Mouse (Mus musculus): ENCODE results near the gene Fkbp8. TPM values are rescaled to one million over a fixed set of nuclear protein-coding genes. Genes with fewer than 3 reads are reported as not detected.

The Fkbp8 gene
- polyA plus RNA-seq, 1 experiment from 2014 or later, result 306 TPM

DNA sequence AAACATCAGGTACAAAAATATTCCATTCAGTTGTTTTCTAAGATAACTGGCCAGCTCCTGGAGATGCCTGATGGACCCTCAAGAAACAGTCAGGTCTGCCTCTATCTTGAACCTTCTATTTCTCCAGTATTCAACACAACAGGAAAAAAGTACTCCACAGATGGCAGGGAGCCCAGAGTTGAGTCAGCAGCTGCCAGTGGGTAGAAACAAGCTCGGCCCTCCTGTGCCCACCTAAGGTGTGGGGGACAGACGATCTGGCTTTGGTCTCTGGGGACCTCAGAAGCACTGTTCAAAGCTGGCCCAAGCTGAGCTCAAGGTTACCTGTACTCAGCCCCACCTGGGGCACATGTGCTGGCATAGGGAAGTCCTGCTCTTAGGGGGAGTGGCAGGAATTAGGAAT is 14.1 kb upstream of the Fkbp8 start:
- 77% methylated on average over 2 of the region's 2 CpGs for WGBS
- H3K4me3 ChIP-seq, result no peak overlapping the region
- H3K4me2 ChIP-seq (replicated peaks), result no peak overlapping the region
- peaks cover 10% of the 10 kb centered on the region for H3K4me1 ChIP-seq
- no peak for ATAC-seq (ENCODE audit: insufficient number of reproducible peaks, insufficient read depth, low FRiP score, low TSS enrichment)
- no peaks in the 10 kb centered on the region for H3K9me3 ChIP-seq
- H3K27me3 ChIP-seq, result no peaks in the 10 kb centered on the region
- no peak overlapping the region for H3K9ac ChIP-seq
- H3K36me3 ChIP-seq, result peaks cover 39% of the 10 kb centered on the region
- no peak overlapping the region for H3K27ac ChIP-seq

DNA sequence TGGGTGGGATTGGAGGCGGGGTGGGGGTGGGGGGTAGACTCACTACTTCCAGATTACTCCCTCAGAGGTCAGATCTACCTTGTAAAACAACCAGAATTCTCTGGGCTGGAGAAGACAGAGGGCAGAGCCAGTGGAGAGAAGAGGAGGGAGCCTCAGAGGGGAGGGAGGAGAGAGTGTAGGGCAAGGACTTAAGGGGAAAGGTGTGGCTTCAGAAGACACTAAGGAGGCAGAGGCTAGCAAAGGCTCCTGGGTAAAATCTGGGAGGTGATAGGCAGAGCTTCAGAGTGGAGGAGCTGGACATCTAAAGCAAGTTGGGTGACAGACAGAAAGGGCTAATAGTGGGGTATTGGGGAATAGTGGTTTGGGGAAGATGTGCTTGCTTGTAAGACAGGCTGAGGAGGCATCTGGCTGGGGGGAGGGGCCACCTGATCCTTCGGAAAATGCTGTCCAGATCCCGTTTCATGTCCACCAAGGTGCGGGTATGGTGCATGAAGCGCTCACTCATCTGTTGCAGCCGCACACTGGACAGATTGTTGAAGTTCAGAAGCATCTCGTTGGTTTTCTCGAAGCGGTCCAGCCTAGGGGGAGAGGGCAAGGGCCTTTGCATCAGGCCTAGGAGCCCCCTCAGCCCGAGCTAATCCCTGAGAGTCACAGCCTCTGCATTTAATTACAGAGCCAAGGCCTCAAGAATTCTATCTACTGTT is 9.4 kb upstream of the Fkbp8 start:
- Histone ChIP-seq H3K4me3 (no peak overlapping the region), H3K9me3 (no peaks in the 10 kb centered on the region), H3K4me2 (replicated peaks) (no peak overlapping the region), H3K36me3 (peaks cover 34% of the 10 kb centered on the region), H3K9ac (no peak overlapping the region), H3K27me3 (no peaks in the 10 kb centered on the region), H3K27ac (peak overlapping the region; percentile 20; the same call in 1 of the 2 replicates), H3K4me1 (peaks cover 6% of the 10 kb centered on the region)
- no peak for ATAC-seq (ENCODE audit: insufficient number of reproducible peaks, insufficient read depth, low FRiP score, low TSS enrichment)
- WGBS, result 66% methylated on average over 10 of the region's 10 CpGs

DNA sequence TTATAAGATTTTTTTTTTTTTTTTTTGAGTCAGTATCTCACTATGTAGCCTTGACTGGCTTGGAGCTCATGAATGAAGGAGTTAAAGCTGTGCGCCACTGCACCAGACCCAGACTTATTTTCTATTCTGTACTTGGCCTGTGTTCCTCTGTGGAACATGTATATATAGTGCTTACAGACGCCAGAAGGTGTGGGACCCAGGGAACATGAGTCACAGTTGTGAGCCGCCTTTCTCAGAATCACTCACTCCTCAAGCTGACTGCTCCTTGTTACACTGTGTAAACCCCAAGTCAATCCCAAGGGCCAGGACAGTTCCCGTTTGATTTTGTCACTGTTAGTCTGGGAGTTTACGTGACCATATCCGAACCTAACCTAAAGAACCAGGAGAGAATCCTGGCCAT is 8.5 kb upstream of the Fkbp8 start:
- Histone ChIP-seq H3K27me3 (no peaks in the 10 kb centered on the region), H3K4me2 (replicated peaks) (no peak overlapping the region), H3K4me3 (no peak overlapping the region), H3K36me3 (peaks cover 27% of the 10 kb centered on the region), H3K9me3 (no peaks in the 10 kb centered on the region), H3K4me1 (peaks cover 6% of the 10 kb centered on the region), H3K9ac (no peak overlapping the region), H3K27ac (no peak overlapping the region)
- 94% methylated on average over 6 of the region's 6 CpGs for WGBS
- ATAC-seq (ENCODE audit: insufficient number of reproducible peaks, insufficient read depth, low FRiP score, low TSS enrichment), result no peak

DNA sequence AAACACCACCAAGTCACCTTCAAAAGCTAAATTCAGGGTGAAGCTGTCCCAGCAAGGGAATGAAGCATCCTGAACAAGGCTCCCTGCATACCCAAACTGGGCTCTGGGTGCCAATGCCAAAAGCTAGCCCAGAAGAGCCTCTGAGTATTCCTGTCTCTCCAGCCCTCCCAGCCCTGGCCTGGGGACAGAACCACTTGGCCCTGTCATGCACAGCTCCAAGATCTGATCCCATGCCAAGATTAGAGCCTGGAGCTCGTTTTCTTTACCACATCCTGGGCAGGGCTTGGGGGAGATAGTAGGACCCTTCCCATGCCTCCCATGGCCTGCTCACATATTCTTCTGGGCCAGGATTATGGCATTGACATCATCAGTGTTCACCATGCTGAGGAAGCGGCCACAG is 7.9 kb upstream of the Fkbp8 start:
- Histone ChIP-seq H3K4me3 (no peak overlapping the region), H3K36me3 (peaks cover 23% of the 10 kb centered on the region), H3K27ac (no peak overlapping the region), H3K9ac (no peak overlapping the region), H3K4me1 (peaks cover 6% of the 10 kb centered on the region), H3K27me3 (no peaks in the 10 kb centered on the region), H3K9me3 (no peaks in the 10 kb centered on the region), H3K4me2 (replicated peaks) (no peak overlapping the region)
- ATAC-seq (ENCODE audit: insufficient number of reproducible peaks, insufficient read depth, low FRiP score, low TSS enrichment), result no peak
- WGBS, result 61% methylated on average over 2 of the region's 2 CpGs

DNA sequence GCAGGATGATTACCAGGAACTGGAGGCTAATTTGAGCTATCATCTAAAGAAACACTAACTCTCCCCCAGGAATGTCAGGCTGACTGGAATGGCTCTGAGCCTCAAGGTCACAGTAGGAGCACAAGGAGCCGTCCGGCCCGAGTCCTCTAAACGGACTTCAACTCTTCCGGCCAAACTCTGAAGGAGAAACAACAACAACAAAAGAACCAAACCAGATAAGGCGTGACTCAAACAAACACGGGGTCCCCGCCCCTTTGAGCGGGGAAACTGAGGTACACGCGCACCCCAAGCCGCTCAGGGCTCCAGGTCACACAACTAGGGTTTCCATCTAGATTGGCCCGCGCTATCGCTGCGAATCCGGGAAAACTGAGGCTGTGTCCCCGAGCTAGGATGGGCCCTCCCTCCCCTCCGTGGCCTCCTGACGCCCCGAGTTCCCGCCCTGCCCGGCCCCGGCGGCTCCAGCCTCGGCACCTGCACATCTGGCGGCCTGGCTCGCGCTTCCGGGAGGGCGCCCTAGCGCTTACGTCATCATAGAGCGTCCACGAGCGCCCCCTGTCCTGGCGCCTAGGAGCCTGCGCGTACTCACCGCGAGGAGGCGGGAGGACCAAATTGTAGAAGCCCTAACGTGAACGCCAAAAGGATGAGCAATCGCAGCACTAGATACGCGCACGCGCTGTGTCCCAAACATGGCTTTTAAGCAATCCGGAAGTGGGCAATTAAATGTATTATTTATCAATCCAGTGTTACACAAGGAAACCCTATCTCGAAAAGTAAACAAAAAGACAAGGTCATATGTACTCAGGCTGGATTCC is 4.7 kb upstream of the Fkbp8 start:
- Histone ChIP-seq H3K27ac (peak overlapping the region; percentile 78), H3K27me3 (no peaks in the 10 kb centered on the region), H3K9me3 (no peaks in the 10 kb centered on the region), H3K4me2 (replicated peaks) (peak overlapping the region; percentile 71), H3K4me3 (peak overlapping the region; percentile 63), H3K9ac (peak overlapping the region; percentile 71), H3K36me3 (peaks cover 7% of the 10 kb centered on the region), H3K4me1 (peaks cover 14% of the 10 kb centered on the region)
- under 1% methylated on average over 51 of the region's 51 CpGs for WGBS
- ATAC-seq (ENCODE audit: insufficient number of reproducible peaks, insufficient read depth, low FRiP score, low TSS enrichment), result peak; percentile 88

DNA sequence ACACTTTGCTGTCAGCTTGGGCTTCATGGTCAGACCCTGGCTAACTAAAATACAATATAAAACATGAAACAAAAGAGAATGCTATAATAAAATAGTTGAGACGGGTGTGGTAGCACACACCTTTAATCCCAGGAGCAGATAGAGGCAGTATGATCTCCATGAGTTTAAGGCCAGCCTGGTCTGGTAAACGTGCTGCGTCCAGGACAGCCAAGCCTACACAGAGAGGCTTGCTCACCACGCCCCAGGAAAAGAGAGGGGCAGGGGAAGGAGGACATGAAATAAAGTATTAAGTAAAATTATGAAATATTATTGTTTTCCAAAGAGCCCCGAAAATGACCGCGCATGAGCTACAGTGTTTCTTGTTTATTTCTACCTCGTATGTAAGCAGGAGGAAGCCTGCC is 413 bp upstream of the Fkbp8 start:
- H3K9ac ChIP-seq, result peak overlapping the region; percentile 81
- 2% methylated on average over 8 of the region's 8 CpGs for WGBS
- ATAC-seq (ENCODE audit: insufficient number of reproducible peaks, insufficient read depth, low FRiP score, low TSS enrichment), result no peak
- 0 out of 2 replicates have a peak overlapping the region, but pooled peaks have one; percentile 79 for H3K27ac ChIP-seq
- peak overlapping the region; percentile 79 for H3K4me2 ChIP-seq (replicated peaks)
- peaks cover 26% of the 10 kb centered on the region for H3K4me1 ChIP-seq
- no peaks in the 10 kb centered on the region for H3K27me3 ChIP-seq
- no peaks in the 10 kb centered on the region for H3K9me3 ChIP-seq
- peak overlapping the region; percentile 72 for H3K4me3 ChIP-seq
- peaks cover 28% of the 10 kb centered on the region for H3K36me3 ChIP-seq

DNA sequence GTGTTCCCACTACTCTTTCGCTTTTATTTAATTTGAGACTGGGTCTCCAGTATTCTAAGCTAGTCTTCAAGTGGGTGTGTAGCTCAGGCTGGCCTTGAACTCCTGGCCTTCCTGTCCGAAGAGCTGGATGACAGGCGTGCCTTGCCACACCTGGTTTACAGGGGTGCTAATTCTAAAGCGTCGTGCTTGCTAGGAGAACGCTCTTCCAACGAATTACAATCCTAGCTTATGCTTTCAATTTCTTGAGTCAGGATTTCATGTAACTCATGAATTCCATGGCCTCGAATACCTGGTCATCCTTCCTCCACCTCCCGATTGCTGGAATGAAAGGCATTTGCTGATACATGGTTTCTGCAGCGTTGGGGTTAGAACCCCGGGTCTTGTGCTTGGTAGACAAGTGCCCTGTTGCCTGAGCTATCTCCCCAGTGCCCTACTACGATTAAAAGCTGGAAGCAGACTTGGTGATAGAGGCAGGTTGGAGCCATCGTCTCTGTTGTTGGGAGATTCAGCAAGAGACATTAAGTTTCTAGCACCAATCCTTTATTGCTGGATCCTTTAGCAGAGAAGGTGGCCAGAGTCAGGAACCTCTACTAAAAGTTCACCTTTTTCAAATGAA is 766 bp downstream of the Fkbp8 start:
- ATAC-seq (ENCODE audit: insufficient number of reproducible peaks, insufficient read depth, low FRiP score, low TSS enrichment), result no peak
- peaks cover 22% of the 10 kb centered on the region for H3K4me1 ChIP-seq
- peaks cover 40% of the 10 kb centered on the region for H3K36me3 ChIP-seq
- H3K9ac ChIP-seq, result peak overlapping the region; percentile 81
- peak overlapping the region; percentile 79 for H3K4me2 ChIP-seq (replicated peaks)
- no peaks in the 10 kb centered on the region for H3K9me3 ChIP-seq
- H3K27me3 ChIP-seq, result no peaks in the 10 kb centered on the region
- peak overlapping the region; percentile 72 for H3K4me3 ChIP-seq
- 29% methylated on average over 13 of the region's 13 CpGs for WGBS
- H3K27ac ChIP-seq, result peak overlapping the region; percentile 79

DNA sequence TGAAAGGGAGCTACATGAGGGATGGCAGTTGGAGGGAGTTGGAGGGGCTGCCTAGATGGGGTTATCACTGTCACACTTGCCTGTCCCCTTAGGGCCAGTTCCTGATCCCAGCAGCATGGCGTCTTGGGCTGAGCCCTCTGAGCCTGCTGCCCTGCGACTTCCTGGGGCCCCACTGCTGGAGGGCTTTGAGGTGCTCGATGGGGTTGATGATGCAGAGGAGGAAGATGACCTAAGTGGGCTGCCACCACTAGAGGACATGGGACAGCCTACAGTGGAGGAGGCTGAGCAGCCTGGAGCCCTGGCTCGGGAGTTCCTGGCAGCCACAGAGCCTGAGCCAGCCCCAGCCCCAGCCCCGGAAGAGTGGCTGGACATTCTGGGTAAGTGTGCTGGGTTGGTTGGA is 1.8 kb downstream of the Fkbp8 start:
- H3K4me3 ChIP-seq, result no peak overlapping the region
- no peaks in the 10 kb centered on the region for H3K27me3 ChIP-seq
- H3K36me3 ChIP-seq, result peaks cover 50% of the 10 kb centered on the region
- H3K9ac ChIP-seq, result no peak overlapping the region
- H3K27ac ChIP-seq, result no peak overlapping the region
- peaks cover 22% of the 10 kb centered on the region for H3K4me1 ChIP-seq
- ATAC-seq (ENCODE audit: insufficient number of reproducible peaks, insufficient read depth, low FRiP score, low TSS enrichment), result no peak
- no peaks in the 10 kb centered on the region for H3K9me3 ChIP-seq
- H3K4me2 ChIP-seq (replicated peaks), result 0 out of 2 replicates have a peak overlapping the region, but pooled peaks have one; percentile 2
- 79% methylated on average over 5 of the region's 5 CpGs for WGBS

DNA sequence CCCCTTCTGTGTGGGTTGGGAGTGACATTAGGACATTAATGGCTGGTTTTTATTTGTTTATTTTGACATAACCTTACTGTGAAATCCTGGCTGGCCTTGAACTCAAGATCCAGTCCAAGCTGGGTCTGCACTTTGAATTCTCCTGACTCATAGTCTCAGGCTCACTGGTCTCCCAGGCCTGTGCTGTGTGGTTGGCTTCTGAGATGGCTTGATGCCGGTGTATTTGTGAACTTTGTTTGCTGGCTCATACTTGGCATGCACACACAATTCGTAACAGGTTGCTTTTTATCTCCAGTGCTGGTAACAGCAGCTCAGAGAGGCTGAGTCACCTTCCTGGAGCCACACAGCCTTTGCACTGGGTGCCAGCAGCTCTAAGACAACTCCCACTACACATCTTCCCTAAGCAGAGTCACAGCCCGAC is 2.2 kb downstream of the Fkbp8 start:
- ATAC-seq (ENCODE audit: insufficient number of reproducible peaks, insufficient read depth, low FRiP score, low TSS enrichment), result no peak

DNA sequence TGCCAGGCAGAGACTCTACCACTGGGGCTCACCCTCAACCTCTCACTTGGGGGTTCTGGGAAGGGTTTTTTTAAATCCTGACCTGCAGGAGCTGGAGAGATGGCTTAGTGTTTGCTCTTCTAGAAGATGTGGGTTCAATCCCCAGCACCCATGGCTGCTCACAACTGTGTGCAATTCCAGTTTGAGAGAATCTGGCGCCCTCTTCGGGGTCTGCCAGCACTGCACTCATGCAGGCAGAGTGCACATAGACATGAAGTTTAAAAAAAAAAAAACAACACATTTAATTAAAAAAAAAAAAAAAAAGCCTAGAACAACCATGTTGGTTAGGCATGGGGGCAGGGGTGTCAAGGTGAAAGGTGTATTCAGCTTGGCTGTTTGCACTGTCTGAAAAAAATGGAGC is 2.8 kb downstream of the Fkbp8 start:
- ATAC-seq (ENCODE audit: insufficient number of reproducible peaks, insufficient read depth, low FRiP score, low TSS enrichment), result no peak
- Histone ChIP-seq H3K27me3 (no peaks in the 10 kb centered on the region), H3K4me3 (no peak overlapping the region), H3K27ac (no peak overlapping the region), H3K4me1 (peaks cover 22% of the 10 kb centered on the region), H3K9ac (no peak overlapping the region), H3K36me3 (peaks cover 60% of the 10 kb centered on the region), H3K9me3 (no peaks in the 10 kb centered on the region), H3K4me2 (replicated peaks) (no peak overlapping the region)
- 97% methylated on average over 2 of the region's 2 CpGs for WGBS

More for the DNA sequence above, 2.2 kb downstream of the Fkbp8 start:
- Histone ChIP-seq H3K27ac (no peak overlapping the region), H3K9ac (no peak overlapping the region), H3K4me2 (replicated peaks) (no peak overlapping the region), H3K9me3 (no peaks in the 10 kb centered on the region), H3K4me1 (peaks cover 22% of the 10 kb centered on the region), H3K27me3 (no peaks in the 10 kb centered on the region), H3K4me3 (no peak overlapping the region), H3K36me3 (peaks cover 54% of the 10 kb centered on the region)
- 91% methylated on average over 3 of the region's 3 CpGs for WGBS

DNA sequence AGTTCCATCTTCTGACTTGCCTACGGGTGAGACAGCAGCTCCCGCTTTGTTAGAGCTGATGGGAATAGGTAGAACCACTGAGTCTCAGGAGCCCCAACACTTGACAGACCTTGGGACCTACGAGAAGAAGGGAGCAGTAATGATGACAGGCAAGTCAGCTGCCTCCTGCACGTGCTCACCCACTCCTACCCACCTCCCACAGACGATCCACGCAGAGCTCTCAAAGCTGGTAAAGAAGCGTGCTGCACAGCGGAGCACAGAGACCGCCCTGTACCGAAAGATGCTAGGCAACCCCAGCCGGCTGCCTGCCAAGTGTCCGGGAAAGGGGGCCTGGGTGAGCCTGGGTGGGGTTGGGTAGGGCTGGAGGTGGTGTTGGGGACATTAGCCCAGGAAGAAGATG is 6.8 kb downstream of the Fkbp8 start:
- H3K4me1 ChIP-seq, result peaks cover 6% of the 10 kb centered on the region
- 94% methylated on average over 12 of the region's 12 CpGs for WGBS
- H3K4me3 ChIP-seq, result no peak overlapping the region
- H3K9me3 ChIP-seq, result no peaks in the 10 kb centered on the region
- no peak overlapping the region for H3K9ac ChIP-seq
- no peak for ATAC-seq (ENCODE audit: insufficient number of reproducible peaks, insufficient read depth, low FRiP score, low TSS enrichment)
- H3K27ac ChIP-seq, result no peak overlapping the region
- peaks cover 77% of the 10 kb centered on the region for H3K36me3 ChIP-seq
- no peak overlapping the region for H3K4me2 ChIP-seq (replicated peaks)
- no peaks in the 10 kb centered on the region for H3K27me3 ChIP-seq

Data from embryonic facial prominence, embryonic 12.5 days (tissue).